In the genomic region with DNA sequence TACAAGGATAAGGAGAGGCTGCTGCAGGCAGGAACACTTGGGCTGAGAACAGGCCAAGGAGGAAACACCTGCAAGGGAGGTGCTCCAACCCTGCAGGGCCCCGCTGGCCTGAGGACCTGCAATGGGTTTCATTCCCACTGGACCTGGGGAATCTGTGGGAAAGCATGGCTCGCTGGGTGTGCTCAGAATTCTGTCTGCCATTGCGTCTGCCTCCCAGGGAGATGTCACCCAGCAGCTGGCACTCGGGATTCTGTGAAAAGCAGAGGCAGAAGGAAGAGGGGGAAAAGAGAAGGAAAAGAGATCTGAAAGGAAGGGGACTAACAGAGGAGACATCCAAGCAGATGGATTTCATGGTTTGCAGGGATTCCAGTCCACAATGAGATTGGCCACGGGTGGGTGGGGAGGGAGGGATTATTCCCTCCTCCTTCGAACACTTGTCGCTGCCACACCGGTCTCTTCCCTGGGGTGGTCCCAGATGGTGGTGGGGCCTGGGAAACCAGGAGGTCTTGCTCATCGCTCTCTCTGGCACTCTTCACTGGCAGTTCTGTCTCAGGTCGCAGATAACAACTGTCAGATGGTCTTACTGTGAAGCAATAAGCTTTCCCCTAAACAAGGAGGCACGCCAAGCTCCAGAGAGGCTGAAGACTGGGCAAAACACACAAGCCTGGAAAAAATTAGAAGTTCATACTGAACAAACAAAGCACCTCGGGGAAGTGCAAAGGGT, we compare ENCODE assay signal across 14 mouse cellular contexts. TPM values are rescaled to one million over a fixed set of nuclear protein-coding genes. Genes with fewer than 3 reads are reported as not detected.
DNase-seq lines count a peak whose midpoint lies in the region; ATAC-seq and TF ChIP-seq lines count a peak whose summit lies in the region.
"Had no signal": no experiment of that assay in that cellular context is flagged by ENCODE, and none has a peak within 500 bp of the region (broad histone marks: within the 10 kb centered on the region; RNA-seq: fewer than 3 reads in every experiment).

No protein-coding gene starts in this region.

- no peaks in the 10 kb centered on the region for H3K27me3 ChIP-seq in heart, embryonic 10.5 days (ENCODE audit: insufficient read depth, poor library complexity, severe bottlenecking)
- H3K27me3 ChIP-seq in embryonic facial prominence, embryonic 13.5 days = no peaks in the 10 kb centered on the region
- H3K27me3 ChIP-seq: forebrain, embryonic 12.5 days; limb, embryonic 12.5 days had no signal

- no peak for TF ChIP-seq POLR2A in brain, embryonic 14.5 days (IDR thresholded peaks at IDR 0.05; ENCODE audit: borderline replicate concordance, extremely low read depth, insufficient read depth, insufficient read length, poor library complexity, severe bottlenecking)

- H3K9ac ChIP-seq in embryonic facial prominence, embryonic 13.5 days = no peak overlapping the region
- H3K9ac ChIP-seq: forebrain, embryonic 12.5 days; limb, embryonic 12.5 days had no signal

- peaks cover 17% of the 10 kb centered on the region for H3K4me1 ChIP-seq in heart, embryonic 10.5 days
- peaks cover 12% of the 10 kb centered on the region for H3K4me1 ChIP-seq in embryonic facial prominence, embryonic 13.5 days

- peak overlapping the region; percentile 77 for H3K27ac ChIP-seq in heart, embryonic 10.5 days
- no peak overlapping the region; the same call in 1 of the 2 replicates for H3K27ac ChIP-seq in embryonic facial prominence, embryonic 13.5 days
- H3K27ac ChIP-seq: forebrain, embryonic 12.5 days; limb, embryonic 12.5 days; macrophage had no signal

- 0 out of 2 replicates have a peak overlapping the region, but pooled peaks have one; percentile 18 for H3K4me3 ChIP-seq in heart, embryonic 10.5 days
- no peak overlapping the region for H3K4me3 ChIP-seq in embryonic facial prominence, embryonic 13.5 days
- H3K4me3 ChIP-seq: forebrain, embryonic 12.5 days; limb, embryonic 12.5 days had no signal

- peak overlapping the region; percentile 44 for H3K4me2 ChIP-seq in embryonic facial prominence, embryonic 13.5 days
- H3K4me2 ChIP-seq: forebrain, embryonic 12.5 days; limb, embryonic 12.5 days had no signal

- 32% methylated on average over 12 of the region's 12 CpGs for WGBS in heart, embryonic 10.5 days
- WGBS in embryonic facial prominence, embryonic 13.5 days = 21% methylated on average over 12 of the region's 12 CpGs

- H3K9me3 ChIP-seq in heart, embryonic 10.5 days = no peaks in the 10 kb centered on the region
- no peaks in the 10 kb centered on the region for H3K9me3 ChIP-seq in embryonic facial prominence, embryonic 13.5 days
- H3K9me3 ChIP-seq: forebrain, embryonic 12.5 days; limb, embryonic 12.5 days had no signal

- TF ChIP-seq CTCF in brain, embryonic 14.5 days (IDR thresholded peaks at IDR 0.05; ENCODE audit: borderline replicate concordance, extremely low read depth, insufficient read depth, insufficient read length) = no peak

- intact Hi-C loops in heart, postnatal 14 days (cut with DNase I) = no loop called here
- intact Hi-C loops in left cerebral cortex, postnatal 4 days (cut with DNase I) = no loop called here

- DNase-seq in heart, embryonic 10.5 days (ENCODE audit: low spot score) = no peak
- no peak for DNase-seq in heart, postnatal 14 days
- peak; percentile 79 for DNase-seq in left cerebral cortex, postnatal 4 days
- DNase-seq in left cerebral cortex, adult 8-10 months (ENCODE audit: low spot score in 2 of 2) = no peak
- peak; percentile 32 for DNase-seq in brain, embryonic 14.5 days (ENCODE audit: low read depth)
- no peak for DNase-seq in thymus, adult 18-20 months
- DNase-seq: adrenal gland, postnatal 25 days; cerebellum, adult 9-10 months; right cerebral cortex, postnatal 4 days had no signal

- ATAC-seq in embryonic facial prominence, embryonic 13.5 days (ENCODE audit: insufficient number of reproducible peaks, insufficient read depth, low FRiP score, low TSS enrichment, low read depth) = no peak; the same call in 1 of the 2 replicates
- no peak for ATAC-seq in megakaryocyte progenitor cell, adult 5-6 weeks (replicated peaks; ENCODE audit: poor library complexity)

- H3K36me3 ChIP-seq in heart, embryonic 10.5 days = no peaks in the 10 kb centered on the region
- no peaks in the 10 kb centered on the region for H3K36me3 ChIP-seq in embryonic facial prominence, embryonic 13.5 days
- H3K36me3 ChIP-seq: forebrain, embryonic 12.5 days; limb, embryonic 12.5 days had no signal

RNA-seq across cellular contexts. Expression of a gene that starts 12.1 kb away (rescaled TPM):
- polyA plus RNA-seq in heart, embryonic 10.5 days (2016; fragmentation: Nextera tagmentation; extraction: Ambion mirVana) = 28.0 and 32.2 TPM in 2 replicates
- total RNA-seq in heart, postnatal 14 days (2021) = not detected
- not detected for total RNA-seq in left cerebral cortex, postnatal 4 days (2021)
- not detected for total RNA-seq in left cerebral cortex, adult 8-10 months (2022)
- polyA plus RNA-seq in brain, embryonic 14.5 days (2012; rRNA removed) = 0.05 and 0.15 TPM in 2 replicates
- 25.5 and 29.0 TPM in 2 replicates for polyA plus RNA-seq in embryonic facial prominence, embryonic 13.5 days (2015; fragmentation: Nextera tagmentation; extraction: Ambion mirVana)
- total RNA-seq in megakaryocyte progenitor cell, adult 5-6 weeks (2015) = not detected in 2 replicates
- not detected in 2 replicates for total RNA-seq in megakaryocyte progenitor cell, adult 5-6 weeks (2017)
- total RNA-seq: adrenal gland, postnatal 25 days had no signal
- polyA plus RNA-seq: macrophage had no signal

Comparison
In these comparisons a context has a peak if more than half of its experiments do, and no peak if none do; other contexts are left out.
1. DNase-seq: peak in left cerebral cortex, postnatal 4 days (single experiment) and brain, embryonic 14.5 days (single experiment); none in heart, embryonic 10.5 days (single experiment), heart, postnatal 14 days (0 of 2), left cerebral cortex, adult 8-10 months (0 of 2) and thymus, adult 18-20 months (0 of 2).